Mouse (Mus musculus): ENCODE data around the gene Txnrd1. TPM values are rescaled to one million over a fixed set of nuclear protein-coding genes. Genes with fewer than 3 reads are reported as not detected.

Gene Txnrd1
- total RNA-seq, 4 experiments from 2014 or later = 57.3 to 65.7 (median 59.4) TPM

- no peak for DNase-seq (ENCODE audit: low spot score)
Observed at GRCm38 (mm10) chr10:82913238-82913637, 79.5 kb downstream of the Txnrd1 start.

GRCm38 (mm10) chr10:82913772-82914171 lies 80.0 kb downstream of the Txnrd1 start:
- no peak for DNase-seq (ENCODE audit: low spot score)

DNA sequence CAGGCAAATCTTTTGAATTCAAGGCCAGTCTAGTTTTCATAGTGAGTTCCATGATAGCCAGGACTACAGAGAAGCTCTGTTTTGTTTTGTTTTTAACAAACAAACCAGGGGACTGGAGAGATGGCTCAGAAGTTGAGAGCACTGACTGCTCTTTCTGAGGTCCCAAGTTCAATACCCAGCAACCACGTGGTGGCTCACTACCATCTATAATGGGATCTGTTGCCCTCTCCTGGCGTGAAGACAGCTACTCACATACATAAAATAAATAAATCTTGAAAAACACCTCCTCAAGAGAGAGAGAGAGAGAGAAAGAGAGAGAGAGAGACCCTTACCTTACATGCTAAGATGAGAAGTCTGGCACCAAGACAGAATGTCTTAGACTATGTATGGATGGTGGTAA lies 84.9 kb downstream of the Txnrd1 start:
- no peak for DNase-seq (ENCODE audit: low spot score)

GRCm38 (mm10) chr10:82919404-82919980 lies 85.7 kb downstream of the Txnrd1 start:
- DNase-seq (ENCODE audit: low spot score) = no peak

GRCm38 (mm10) chr10:82923547-82923946 lies 89.8 kb downstream of the Txnrd1 start:
- DNase-seq (ENCODE audit: low spot score) = no peak

GRCm38 (mm10) chr10:82924750-82925149 lies 91.0 kb downstream of the Txnrd1 start:
- no peak for DNase-seq (ENCODE audit: low spot score)

DNA sequence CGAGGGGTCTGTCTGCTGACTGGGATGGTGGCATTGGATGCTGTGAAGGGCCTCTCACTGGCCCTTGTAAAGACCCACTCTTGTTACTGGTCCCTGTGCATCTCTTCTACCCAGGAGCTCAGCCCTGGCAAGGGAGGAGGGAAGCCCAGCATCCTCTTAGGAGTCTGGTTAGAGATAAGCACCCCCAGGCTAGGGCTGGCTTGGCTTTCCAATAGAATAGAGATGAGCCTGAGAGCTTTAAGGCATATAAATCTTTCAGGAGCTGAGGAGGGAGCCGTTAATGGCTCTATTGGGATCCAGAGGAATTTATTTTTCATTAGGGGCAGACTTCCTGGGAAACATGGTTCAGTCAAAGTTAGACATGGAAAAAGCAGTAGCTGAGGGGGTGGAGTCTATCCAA lies 91.9 kb downstream of the Txnrd1 start:
- DNase-seq (ENCODE audit: low spot score) = no peak

DNA sequence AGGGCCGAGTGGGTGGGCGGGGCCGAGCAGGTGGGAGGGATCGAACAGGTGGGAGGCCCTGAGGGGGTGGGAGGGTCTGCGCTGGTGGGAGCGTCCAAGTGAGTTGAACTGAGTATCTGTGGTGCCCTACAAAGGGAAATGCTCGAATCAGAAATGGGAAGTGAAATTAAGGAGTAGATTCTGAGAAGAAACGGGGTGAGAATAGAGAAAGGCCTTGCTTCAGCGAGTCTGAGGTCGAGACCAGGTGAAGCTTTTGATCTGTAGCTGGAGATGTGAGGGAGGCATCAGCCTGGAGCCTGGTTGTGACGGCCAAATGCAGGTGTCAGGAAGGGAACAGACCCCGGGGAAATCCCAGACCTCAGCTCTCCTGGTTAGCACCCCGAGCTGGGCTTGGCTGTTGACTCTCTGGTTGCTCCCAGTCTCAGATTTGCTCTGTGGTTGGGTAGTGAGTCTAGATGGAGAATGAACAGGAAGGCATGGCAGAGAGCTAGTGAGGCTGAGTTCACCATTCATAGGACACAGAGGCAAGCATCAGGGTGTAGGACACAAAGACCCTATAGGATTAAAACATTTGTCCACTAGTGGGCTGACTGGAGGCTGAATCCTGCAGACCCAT lies 101.4 kb downstream of the Txnrd1 start:
- DNase-seq (ENCODE audit: low spot score) = no peak

DNA sequence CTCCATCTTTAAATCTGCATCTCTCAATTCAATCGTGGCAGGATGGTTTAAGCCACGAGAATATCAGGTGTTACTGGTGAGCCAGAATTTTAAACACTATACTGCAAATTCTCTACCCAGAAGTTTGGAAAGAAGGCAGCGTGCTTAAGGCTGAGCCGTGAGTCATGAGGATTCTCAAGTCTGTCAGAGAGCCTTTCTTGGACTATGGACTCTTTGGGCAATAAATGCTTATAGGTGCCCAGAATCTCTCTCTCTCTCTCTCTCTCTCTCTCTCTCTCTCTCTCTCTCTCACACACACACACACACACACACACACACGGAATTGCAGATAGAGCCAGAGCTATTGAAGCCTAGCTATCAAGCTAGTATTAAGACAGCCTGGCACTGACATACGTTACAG lies 102.0 kb downstream of the Txnrd1 start:
- no peak for DNase-seq (ENCODE audit: low spot score)

Other genes with a start within 250 kb of the Txnrd1 start
- gene 1190007I07Rik, start 210.7 kb upstream of the Txnrd1 start, total RNA-seq (2022) = 10 to 100 TPM; 24.3 to 33.8 (median 28.9) TPM
- gene Tdg, start 204.1 kb upstream of the Txnrd1 start, total RNA-seq (2022) = 10 to 100 TPM in 1 of 4 experiments, 1 to 10 TPM in 3; 8.4 to 11.0 (median 9.4) TPM
- 1 to 10 TPM; 1.9 to 3.9 (median 3.1) TPM for gene Glt8d2, start 143.3 kb upstream of the Txnrd1 start, total RNA-seq (2022)
- 10 to 100 TPM; 26.1 to 34.0 (median 27.8) TPM for gene Hcfc2, start 137.8 kb upstream of the Txnrd1 start, total RNA-seq (2022)
- gene Nfyb, start 69.8 kb upstream of the Txnrd1 start, total RNA-seq (2022) = 10 to 100 TPM; 13.0 to 16.0 (median 14.5) TPM
- 1 to 10 TPM in 1 of 4 experiments, under 1 TPM in 3; 0.40 to 1.9 (median 0.58) TPM for gene Eid3, start 32.7 kb downstream of the Txnrd1 start, total RNA-seq (2022)
- 1 to 10 TPM; 2.1 to 3.1 (median 2.7) TPM for gene Chst11, start 151.5 kb downstream of the Txnrd1 start, total RNA-seq (2022)